Mouse (Mus musculus): ENCODE results near the gene Cdkal1. TPM values are rescaled to one million over a fixed set of nuclear protein-coding genes. Genes with fewer than 3 reads are reported as not detected.

Cdkal1 gene
- total RNA-seq, 2 experiments from 2014 or later: 27.4 to 29.2 TPM

DNA sequence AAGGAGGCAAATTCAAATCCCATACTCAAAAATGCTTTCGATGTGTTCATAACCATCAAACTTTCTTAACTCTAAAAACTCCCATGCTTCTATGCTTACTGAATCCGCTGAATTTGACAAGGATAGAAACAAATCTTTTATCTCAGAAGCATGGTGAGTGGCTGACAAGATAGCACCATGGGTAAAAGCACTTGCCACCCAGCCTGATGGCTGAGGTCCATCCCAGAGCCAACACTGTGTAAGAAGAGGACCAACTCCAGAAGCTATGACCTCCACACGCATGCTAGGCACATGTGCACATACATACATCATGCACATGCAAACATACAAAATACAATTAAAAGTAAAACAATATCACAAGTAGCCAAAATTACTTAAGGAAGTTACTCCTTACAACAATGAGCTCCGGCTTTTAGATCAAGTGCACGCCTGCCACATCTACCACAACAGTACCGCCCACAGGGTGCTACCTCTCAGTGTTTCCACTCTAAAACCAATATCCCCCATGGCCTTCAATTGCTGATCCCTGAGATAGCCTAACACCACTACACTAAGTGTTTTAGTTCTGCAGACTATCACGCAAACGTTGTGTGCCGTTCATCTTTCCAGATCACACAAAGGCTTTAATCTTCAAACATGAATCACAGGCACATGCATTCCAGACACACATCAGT, 35.4 kb downstream of the Cdkal1 start:
- intact Hi-C loops (cut with DNase I): loop anchor here (5.0 kb wide), 1 partner anchor 73 kb away; no protein-coding TSS in a partner anchor

DNA sequence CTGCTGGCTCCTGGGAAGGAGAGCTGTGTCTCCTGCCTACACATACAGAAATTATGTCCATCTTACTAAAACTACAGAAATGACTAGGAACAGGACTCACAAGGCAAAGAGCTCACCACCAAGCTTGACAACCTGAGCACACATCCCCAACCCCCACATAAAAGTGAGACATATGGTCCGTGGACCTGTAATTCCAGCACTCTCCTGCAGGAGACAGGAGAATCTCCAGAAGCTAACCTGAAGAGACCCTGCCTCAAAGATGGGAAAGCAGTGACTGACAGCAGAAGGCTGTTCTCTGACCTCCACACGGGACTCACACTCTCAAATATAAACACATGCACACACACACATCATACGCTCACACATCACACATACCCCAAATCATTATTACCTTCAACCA, 36.3 kb downstream of the Cdkal1 start:
- DNase-seq: no peak
- intact Hi-C loops (cut with DNase I): no loop called here

More for the DNA sequence above, 35.4 kb downstream of the Cdkal1 start:
- no peak for DNase-seq

DNA sequence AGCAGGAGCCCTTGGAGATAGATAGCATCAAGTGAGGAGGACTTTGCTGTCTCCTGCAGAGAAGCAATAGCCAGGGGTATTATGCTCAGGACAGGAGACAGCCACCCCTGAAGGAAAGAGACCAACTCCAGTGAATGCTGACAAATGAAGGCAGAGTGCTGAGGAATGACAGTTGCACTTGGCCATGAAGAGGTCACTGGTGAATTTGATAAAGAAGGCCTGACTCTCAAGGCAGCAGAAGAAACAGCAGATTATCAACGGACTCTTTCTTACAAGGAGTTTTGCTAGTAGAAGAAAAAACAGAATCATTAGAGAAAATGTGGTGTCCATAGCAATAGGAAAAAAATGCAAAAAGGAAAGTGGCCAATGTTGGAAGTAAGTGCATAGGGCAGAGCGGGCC, 37.2 kb downstream of the Cdkal1 start:
- intact Hi-C loops (cut with DNase I): no loop called here
- no peak for DNase-seq

DNA sequence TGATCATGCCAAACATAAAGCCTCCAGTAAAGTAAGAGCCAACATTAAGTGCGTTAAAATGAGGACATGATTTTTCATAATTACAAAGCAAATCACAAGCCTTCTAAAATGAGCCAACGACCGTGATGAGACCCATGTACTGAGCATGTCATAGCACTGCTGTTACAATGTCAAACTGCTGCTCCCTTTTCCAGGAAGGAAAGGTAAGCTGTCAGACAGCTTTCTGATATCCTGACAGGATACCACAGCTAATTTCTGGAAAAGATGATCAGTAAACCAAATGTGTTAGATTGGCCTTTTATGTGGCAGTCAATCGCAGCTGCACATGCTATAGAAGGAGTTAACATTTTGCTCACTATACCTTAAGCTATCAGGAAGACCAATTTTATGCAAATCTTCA, 44.7 kb downstream of the Cdkal1 start:
- intact Hi-C loops (cut with DNase I): no loop called here
- no peak for DNase-seq

DNA sequence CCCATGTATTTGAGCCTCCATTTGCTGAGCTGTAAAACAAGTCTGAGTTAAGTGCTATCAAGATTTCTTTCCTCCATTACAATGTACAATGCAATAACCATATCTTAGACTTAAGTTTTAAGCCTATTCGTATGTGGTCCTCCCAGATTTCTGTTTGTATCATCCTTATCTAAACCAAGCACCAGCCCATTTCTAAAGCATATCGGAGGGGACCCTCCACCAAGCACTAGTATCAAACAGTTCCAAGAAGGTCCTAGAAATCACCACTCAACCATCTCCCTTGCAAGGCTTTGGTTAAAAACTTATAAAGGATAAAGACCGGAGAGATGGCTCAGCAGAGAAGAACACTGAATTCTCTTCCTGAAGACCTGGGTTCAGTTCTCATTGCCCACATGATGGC, 47.1 kb downstream of the Cdkal1 start:
- DNase-seq: no peak
- intact Hi-C loops (cut with DNase I): no loop called here

DNA sequence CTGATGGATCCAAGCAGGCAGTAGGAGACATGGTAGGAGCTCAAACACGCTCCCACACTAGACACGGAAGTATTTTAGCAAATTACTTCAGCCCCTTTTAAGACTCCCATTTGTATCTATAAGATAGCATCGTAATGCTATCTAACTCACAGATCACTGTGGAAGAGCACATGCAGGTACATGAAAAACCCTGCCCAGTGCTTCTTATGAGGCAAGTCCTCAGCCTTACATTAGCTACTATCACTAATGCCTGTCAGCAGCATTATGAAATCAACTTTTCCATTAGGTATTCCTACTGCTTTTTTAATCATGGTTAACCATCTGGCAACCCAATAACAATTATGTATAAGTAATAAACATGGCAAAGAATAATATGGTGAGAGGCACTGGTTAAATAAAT, 47.5 kb downstream of the Cdkal1 start:
- no peak for DNase-seq
- intact Hi-C loops (cut with DNase I): no loop called here

DNA sequence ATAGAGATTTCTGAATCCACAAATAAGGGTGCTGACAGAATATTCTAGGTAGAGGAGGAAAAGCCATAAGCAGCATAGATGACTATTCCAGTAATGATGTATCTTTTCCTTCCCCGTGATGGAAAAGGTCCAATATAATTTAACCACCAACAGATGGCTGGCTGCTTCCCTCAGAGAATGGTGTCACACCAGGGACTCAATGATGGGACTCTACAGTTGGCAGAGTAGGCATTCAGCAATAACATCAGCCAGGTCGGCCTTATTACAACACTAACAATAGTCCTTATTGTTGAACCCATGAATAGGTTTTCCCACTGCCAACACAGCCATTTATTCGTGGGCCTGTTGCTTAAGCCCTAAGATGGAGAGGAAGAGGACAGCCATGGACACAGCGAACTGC, 48.6 kb downstream of the Cdkal1 start:
- no peak for DNase-seq
- intact Hi-C loops (cut with DNase I): no loop called here

DNA sequence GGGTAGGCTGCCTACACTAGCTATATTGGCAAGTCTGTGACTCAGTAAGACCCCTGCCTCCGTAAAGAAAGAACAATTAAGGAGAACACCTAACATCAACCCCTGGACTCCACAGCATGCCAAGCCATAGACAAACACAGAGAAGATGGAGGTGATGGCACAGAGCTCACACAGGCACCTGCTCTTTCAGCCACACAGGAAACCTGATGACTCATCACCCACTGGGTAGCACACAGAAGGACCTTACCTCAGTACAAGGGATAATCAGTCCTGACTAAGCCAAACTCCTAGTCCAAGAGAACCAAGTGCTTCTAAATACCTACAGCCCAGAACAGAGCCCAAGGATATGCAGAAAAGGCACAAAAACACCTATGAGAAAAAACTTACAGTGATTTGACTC, 50.2 kb downstream of the Cdkal1 start:
- intact Hi-C loops (cut with DNase I): no loop called here
- no peak for DNase-seq

DNA sequence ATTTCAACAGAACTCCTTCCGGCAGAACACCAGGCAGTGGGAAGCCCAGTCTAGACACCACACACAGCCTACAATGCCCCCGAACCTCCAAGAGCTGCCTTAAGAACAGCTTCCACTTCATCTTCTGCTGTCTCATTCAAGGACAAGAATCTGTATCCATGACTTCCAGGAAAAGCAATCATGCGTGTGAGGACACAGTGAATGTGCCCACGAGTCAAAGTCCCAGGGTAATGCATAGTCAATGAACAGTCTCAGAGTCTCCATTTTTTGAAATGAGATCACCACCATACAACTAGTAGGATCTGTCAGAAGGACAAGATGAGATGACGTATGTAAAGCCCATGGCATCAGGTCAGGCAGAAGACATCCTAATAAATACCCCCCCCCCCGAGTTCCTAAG, 51.4 kb downstream of the Cdkal1 start:
- intact Hi-C loops (cut with DNase I): no loop called here
- no peak for DNase-seq

DNA sequence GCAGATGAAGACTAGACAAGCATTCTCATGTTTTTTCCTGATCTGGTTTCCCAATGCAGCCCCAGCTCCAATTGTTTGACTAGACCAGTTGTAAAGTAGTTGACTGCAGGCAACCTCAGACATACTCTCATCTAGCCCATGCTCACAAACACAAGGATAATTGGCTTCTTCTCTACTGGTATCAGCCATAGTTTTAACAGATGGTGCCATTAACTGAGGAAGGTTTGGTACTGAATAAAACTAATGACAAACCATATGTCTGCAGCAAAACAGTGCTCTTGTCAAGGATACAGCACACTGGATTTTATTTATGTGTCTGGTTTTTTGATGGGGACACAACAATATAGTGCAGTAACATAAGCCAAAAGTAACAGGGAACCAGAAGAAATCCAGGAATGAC, 52.8 kb downstream of the Cdkal1 start:
- intact Hi-C loops (cut with DNase I): no loop called here
- no peak for DNase-seq

DNA sequence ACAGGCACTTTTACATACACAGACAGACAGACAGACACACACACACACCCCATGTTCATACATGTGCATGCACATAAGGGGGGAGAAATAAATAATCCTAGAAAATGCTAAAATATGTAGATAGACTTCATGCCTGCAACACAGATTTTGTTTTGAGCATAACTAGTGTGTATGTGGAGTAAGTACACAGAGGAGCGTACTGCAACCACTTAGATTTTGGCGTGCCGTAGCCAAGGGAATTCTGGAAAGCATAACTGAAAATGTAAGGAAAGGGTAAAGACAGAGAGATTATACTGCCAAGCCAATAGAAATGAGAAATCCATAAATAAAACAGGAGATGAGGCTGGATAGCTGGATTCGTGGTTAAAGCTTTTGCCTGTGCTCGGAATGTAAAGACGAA, 55.4 kb downstream of the Cdkal1 start:
- intact Hi-C loops (cut with DNase I): no loop called here
- no peak for DNase-seq

DNA sequence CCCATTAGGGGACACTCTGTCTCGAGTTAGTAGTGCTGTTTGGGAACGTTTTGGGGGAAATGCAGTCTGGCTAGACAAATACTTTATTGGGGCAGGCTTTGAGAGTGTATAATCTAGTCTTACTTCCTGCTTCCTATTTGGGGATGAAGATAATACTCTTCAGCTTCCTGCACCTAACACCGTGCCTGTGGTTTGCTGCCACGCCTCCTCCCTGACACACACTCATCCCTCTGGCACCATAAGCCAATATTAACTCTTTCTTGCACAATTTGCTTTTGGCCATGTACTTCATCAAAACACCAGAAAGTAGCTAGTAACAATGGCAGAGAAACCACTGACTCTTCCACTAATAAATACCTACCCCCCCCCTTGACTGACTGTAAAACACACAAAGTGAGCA, 63.4 kb downstream of the Cdkal1 start:
- intact Hi-C loops (cut with DNase I): no loop called here
- no peak for DNase-seq

DNA sequence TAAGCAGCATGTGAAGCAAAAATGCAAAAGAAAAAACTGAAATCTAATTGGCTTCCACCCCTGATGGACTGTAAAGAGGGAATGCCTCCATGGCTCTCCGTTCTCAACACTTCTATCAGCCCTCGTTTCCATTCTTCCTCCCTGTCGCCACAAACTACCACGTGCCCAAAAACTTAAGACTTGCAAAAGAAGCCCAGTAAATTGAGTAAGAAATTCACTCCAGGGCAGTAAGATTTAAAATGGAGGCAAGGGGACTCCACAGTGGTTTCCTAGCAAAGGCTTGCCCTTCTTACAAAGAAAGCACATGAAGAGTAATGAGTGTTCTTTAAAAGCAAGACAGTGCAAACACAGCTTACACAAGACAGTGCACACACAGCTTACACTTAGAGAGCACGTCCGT, 64.0 kb downstream of the Cdkal1 start:
- intact Hi-C loops (cut with DNase I): no loop called here
- no peak for DNase-seq

DNA sequence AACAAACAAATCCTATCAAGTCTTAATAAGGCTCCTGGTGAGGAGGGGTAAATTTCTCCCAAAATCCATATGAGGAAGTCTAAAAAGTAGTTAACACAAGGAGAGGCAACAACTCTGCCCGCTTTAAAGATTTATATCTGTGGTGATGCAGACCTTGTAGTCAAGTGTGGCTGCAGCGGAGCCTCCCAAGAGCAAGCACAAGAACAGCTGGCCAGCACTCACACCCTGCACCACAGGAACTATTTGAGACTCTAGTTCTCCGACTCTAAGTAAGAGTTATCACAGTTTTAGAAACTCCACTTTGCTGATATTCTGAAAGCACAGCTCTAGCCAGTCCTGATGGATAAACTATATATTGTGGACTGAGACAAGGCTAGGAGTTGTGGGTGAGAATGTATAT, 68.5 kb downstream of the Cdkal1 start:
- intact Hi-C loops (cut with DNase I): no loop called here

DNA sequence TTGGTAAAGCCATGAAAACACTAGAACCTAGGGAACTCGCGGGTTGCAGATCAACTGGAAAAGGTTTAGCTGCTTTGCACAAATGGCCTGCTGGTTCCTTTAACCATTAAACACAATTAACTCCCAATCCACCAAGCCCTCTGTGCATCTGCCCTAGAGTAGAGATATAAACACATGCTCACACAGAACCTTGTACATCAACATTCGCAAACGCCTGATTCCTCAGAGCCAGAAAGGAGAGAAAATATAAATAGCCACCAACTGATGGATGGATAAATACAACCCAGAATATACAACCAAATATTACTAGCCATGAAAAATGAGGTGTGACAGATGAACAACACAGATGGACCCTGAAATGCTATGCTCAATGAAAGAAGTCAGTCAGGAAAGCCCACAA, 70.6 kb downstream of the Cdkal1 start:
- DNase-seq: no peak
- intact Hi-C loops (cut with DNase I): no loop called here

More for the DNA sequence above, 68.5 kb downstream of the Cdkal1 start:
- DNase-seq: no peak

DNA sequence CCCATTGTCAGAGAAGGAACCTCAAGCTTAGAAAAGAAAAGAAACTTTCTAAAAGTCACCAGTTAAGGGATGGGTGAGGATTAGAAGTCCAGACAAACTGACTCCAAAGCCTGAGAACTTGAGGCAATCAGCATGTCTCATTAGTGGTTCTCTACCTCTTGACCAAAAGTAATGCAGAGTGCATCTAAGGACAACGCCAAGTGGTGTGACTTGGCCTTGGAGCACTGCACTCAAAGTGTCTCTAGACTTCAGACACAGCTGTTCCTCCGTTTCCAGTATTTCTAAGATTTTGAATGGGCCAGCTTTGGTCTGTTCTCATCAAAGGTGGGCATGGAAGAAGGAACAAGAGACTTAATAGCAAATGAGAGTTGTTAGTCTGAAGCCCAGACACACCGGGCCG, 74.1 kb downstream of the Cdkal1 start:
- peak in 1 of 2 experiments; percentile 6 for DNase-seq
- intact Hi-C loops (cut with DNase I): no loop called here

DNA sequence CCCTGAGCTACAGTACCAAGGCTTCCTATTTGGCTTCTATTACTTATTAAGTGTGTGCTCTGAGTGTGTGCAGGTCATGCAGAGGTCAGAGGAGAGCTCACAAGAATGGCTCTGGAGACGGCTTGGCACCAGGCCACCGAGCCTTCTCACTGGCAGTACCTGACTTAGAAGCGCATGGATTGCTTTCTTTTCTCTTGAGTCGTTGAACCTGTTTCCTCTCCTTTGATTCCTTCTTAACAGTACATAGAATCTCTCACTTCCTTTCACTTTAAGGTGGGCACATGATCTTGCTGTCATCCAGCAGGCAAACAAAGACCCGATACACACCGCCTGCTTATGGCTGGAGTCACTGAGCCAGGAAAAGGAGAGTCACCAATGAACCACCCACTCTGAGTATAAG, 74.8 kb downstream of the Cdkal1 start:
- intact Hi-C loops (cut with DNase I): no loop called here
- peak; percentile 56 to 61 for DNase-seq

DNA sequence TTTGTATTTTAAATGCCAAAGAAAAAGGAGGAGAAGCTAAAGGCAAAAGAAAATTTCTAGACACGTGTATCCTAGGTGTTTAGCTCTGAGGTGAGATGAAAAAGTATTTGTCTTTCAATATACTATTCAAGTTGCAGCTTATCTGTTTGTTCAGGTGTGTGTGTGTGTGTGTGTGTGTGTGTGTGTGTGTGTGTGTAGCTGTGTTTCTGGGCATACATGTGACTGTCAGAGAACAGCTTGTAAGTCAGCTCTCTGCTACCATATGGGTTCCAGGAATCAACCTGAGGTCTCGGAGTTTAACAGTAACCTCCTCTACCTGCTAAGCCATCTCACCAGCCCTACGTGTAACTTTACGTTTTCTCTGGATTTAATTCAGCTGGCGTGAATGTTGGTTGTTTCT, 76.0 kb downstream of the Cdkal1 start:
- no peak for DNase-seq
- intact Hi-C loops (cut with DNase I): no loop called here

DNA sequence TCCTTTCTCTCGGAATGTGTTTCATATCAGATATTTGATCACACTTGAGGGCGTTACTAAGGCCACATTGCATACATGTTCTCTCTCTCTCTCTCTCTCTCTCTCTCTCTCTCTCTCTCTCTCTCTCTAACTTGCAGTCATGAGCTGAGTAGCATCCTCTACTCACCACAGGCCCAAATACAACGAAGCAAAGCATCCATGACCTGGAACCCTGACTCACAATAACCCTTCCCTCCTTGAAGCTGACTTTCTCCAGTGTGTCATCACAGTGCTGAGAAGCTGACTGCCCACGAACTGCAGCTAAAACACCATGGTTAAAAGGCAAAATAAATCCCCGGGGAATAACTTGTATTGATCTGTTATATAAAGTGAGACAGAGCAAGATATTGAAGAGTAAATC, 76.4 kb downstream of the Cdkal1 start:
- no peak for DNase-seq
- intact Hi-C loops (cut with DNase I): no loop called here

DNA sequence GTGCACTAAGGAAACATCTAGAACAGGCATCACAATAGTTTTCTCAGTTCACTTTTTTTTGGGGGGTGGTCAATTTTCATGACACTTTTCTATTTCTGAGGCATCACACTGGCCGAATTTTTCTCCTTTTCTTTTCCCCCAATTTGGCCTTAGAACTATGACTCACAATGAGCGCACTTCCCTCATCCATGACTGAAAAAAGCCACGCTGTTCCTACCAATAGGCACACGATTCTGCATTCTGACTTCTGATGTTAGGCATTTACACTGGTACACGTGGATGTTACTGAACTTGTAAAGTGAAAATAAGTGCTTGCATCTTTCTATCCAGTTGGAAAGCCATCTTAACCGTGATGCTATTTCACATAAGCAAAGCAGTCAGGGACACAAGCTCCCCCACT, 77.3 kb downstream of the Cdkal1 start:
- intact Hi-C loops (cut with DNase I): no loop called here

DNA sequence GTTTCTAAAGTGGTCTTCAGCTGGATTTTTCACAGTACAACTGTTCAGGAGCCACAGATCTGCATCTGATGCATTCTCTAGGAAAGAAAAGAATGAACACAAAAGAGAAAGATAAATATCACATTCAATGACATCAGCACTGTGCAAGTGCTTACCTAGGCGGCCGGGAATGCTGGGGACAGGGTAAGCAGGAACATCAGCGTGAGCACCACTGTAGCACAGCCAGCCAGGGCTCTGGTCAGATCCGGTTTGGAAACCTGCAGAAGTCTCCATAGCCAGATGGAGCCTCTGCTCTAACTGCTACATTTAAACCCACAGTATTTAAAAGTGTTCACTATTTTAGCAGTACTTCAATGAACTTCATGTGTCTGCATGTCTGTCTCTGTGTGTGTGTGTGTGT, 78.2 kb downstream of the Cdkal1 start:
- no peak for DNase-seq
- intact Hi-C loops (cut with DNase I): no loop called here

More for the DNA sequence above, 77.3 kb downstream of the Cdkal1 start:
- DNase-seq: no peak

DNA sequence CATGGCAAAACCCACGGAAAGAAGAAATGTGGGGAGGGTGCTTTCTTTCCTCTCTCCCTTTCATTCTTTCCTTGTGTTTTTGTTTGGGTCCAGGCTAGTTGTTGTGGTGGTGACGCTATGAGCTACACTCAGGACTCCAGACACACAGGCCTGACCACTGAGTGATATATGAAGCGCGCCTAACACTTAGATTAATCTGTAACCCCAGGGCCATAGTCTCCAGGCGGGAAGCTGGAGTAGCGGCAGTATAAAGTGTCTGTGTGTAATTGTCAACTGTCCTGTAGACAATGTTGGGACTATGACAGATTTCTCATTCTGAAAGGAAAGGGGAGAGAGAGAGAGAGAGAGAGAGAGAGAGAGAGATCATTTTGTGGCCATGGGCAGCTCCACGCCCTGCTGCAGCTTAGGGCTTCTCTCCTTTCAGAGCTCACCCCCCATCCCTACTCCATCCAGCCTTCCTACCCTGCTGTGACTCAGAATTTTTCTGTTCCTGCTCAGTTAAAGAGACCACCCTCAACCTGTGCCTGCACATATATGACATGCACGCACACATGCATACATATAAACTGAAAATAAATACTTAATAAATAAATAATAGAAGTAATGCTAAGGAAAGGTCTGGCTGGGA, 79.8 kb downstream of the Cdkal1 start:
- intact Hi-C loops (cut with DNase I): no loop called here
- no peak for DNase-seq

DNA sequence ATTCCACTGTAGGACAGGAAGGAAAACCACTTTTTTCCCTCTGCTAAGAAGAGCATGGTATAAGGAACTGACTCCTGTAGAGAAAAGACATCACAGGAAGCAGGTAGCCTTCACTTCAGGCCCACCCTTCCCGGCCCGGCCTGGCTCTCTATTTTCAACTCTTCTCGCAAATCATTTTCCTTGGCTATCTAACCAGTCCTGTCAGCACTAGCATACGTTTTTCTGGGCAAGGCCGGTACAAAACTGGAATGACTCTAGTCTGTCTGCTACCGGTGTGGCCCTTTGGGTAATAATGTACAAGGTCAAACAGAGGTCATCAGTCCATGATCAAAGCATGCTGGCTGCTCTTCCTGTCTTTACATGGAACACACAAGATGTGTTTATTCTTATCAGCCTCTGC, 81.9 kb downstream of the Cdkal1 start:
- DNase-seq: no peak

More for the DNA sequence above, 81.9 kb downstream of the Cdkal1 start:
- intact Hi-C loops (cut with DNase I): no loop called here
